Mouse (Mus musculus) gastrocnemius, adult 18-20 months (tissue): ENCODE results near the gene Prrc2c. TPM values are rescaled to one million over a fixed set of nuclear protein-coding genes. Genes with fewer than 3 reads are reported as not detected.

Experiments used
- microRNA-seq: library from miRNA; unstranded; fragments of <30 nt; microRNA quantifications from one replicate; pipeline ENCODE4 v1.2.0, GENCODE M21; 2021
- total RNA-seq, 2 experiments: library from RNA; stranded (reverse); gene quantifications; 2 replicates each; pipeline ENCODE4 v1.2.3; 2021

The Prrc2c gene
- total RNA-seq, 2 experiments from 2014 or later = 42.1 to 48.9 TPM

Small RNA genes within 50 kb of the gene (microRNA-seq; reads per million reads assigned to microRNA genes)
- gene Gm27616 = not detected

Other genes starting within 250 kb of the Prrc2c start
- 1 to 10 TPM; 7.1 to 8.5 TPM for gene Mettl13, start 192.0 kb downstream of the Prrc2c start, total RNA-seq
- 10 to 100 TPM; 16.8 to 20.9 TPM for gene Vamp4, start 170.0 kb downstream of the Prrc2c start, total RNA-seq
- gene Myoc, start 101.4 kb downstream of the Prrc2c start, total RNA-seq = 10 to 100 TPM; 35.8 to 73.6 TPM
- gene Myocos, start 82.3 kb downstream of the Prrc2c start, total RNA-seq = not detected
- gene Fmo4, start 73.4 kb upstream of the Prrc2c start, total RNA-seq = under 1 TPM; 0.11 to 0.26 TPM
- 10 to 100 TPM in 1 of 2 experiments, 1 to 10 TPM in 1; 8.4 to 11.1 TPM for gene Fmo1, start 126.1 kb upstream of the Prrc2c start, total RNA-seq
- gene Fmo2, start 158.2 kb upstream of the Prrc2c start, total RNA-seq = 10 to 100 TPM; 12.2 to 13.8 TPM
- not detected for gene Fmo6, start 197.0 kb upstream of the Prrc2c start, total RNA-seq
- gene Fmo3, start 244.0 kb upstream of the Prrc2c start, total RNA-seq = not detected